Mouse (Mus musculus): ENCODE results near the gene Gbf1. TPM values are rescaled to one million over a fixed set of nuclear protein-coding genes. Genes with fewer than 3 reads are reported as not detected.

Gbf1 gene
- total and polyA plus RNA-seq, 3 experiments = 8.6 to 26.1 (median 18.7) TPM

DNA sequence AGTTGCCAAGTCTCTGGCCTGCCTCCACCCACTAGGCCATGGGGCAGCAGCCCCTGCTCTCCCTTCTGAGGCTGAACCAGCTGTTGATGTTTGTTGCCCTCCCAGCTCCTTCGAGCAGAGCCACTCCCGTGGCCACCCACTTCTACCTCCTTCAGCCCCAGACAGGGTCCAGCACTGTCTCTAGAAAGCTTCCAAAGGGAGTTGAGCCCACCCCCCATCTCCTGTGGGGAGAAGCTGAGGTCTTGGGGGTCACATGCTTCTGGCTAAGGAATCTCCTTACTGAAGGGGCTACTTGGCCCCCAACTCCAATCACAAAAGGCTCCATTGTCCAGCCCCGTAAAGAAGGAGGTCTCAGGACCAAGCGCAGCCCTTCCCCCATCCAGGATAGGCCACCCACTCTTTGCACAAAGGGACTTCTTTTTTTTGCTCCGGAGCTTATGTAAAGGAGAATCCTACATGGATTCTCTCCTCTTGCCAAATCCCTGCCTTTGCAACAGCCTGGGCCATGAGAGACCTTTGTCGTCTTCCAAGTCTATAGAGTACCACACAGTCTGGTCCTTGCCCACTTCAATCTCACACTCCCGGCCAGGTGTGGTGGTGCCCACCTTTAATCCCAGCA lies 180.5 kb downstream of the Gbf1 start:
- H3K4me1 ChIP-seq (ENCODE audit: control insufficient read depth in 1 of 2, insufficient read depth in 2 of 2) = peaks cover 13 to 54% of the 10 kb centered on the region in 2 experiments
- H3K9ac ChIP-seq (ENCODE audit: insufficient read depth, low read depth) = no peak overlapping the region
- in situ Hi-C loops (cut with MboI; ENCODE audit: low pct_ligation_motif_present, low pct_unique_long_range_greater_than_20kb, low sequenced_read_pairs) = no loop called here
- DNase-seq (ENCODE audit: extremely low read depth) = no peak
- TF ChIP-seq ZKSCAN1 (IDR thresholded peaks at IDR 0.05; ENCODE audit: borderline replicate concordance, low read depth, low read length) = no peak
- TF ChIP-seq ELF1 (IDR thresholded peaks at IDR 0.05; ENCODE audit: low read depth, low read length) = no peak
- TF ChIP-seq MAZ (IDR thresholded peaks at IDR 0.05; ENCODE audit: low read depth, low read length) = no peak
- TF ChIP-seq SMC3 (IDR thresholded peaks at IDR 0.05; ENCODE audit: low read depth, low read length) = no peak
- TF ChIP-seq TCF12 (IDR thresholded peaks at IDR 0.05; ENCODE audit: low read depth, low read length) = no peak
- TF ChIP-seq MEF2A (IDR thresholded peaks at IDR 0.05; ENCODE audit: borderline replicate concordance, low read depth, low read length) = no peak
- no peak for TF ChIP-seq ETS1 (conservative IDR thresholded peaks at IDR 0.05; ENCODE audit: low read depth, low read length)
- TF ChIP-seq BHLHE40 (IDR thresholded peaks at IDR 0.05; ENCODE audit: low read depth, low read length) = no peak
- TF ChIP-seq CTCF (conservative IDR thresholded peaks at IDR 0.05 in 1 of 2, IDR thresholded peaks at IDR 0.05 in 1 of 2; ENCODE audit: low read depth in 2 of 2, low read length in 2 of 2) = no peak
- no peak for TF ChIP-seq USF1 (IDR thresholded peaks at IDR 0.05; ENCODE audit: low read depth, low read length)
- no peak for TF ChIP-seq RCOR1 (conservative IDR thresholded peaks at IDR 0.05; ENCODE audit: low read depth, low read length)
- TF ChIP-seq CHD2 (IDR thresholded peaks at IDR 0.05; ENCODE audit: low read length) = no peak
- no peak for TF ChIP-seq ZNF384 (IDR thresholded peaks at IDR 0.05; ENCODE audit: low read depth, low read length)
- TF ChIP-seq EP300 (IDR thresholded peaks at IDR 0.05; ENCODE audit: low read length) = no peak
- no peak for TF ChIP-seq CHD1 (IDR thresholded peaks at IDR 0.05; ENCODE audit: low read depth, low read length)
- no peak for TF ChIP-seq MAFK (IDR thresholded peaks at IDR 0.05; ENCODE audit: insufficient replicate concordance, low read length)
- TF ChIP-seq POLR2A (IDR thresholded peaks at IDR 0.05; ENCODE audit: low read depth, low read length) = no peak
- H3K27ac ChIP-seq (ENCODE audit: insufficient read depth, low read depth) = no peak overlapping the region
- H3K4me2 ChIP-seq (ENCODE audit: insufficient read depth, low read depth, poor library complexity, severe bottlenecking) = no peak overlapping the region
- no peaks in the 10 kb centered on the region for H3K9me3 ChIP-seq (replicated peaks; ENCODE audit: low read length)
- H3K4me3 ChIP-seq (replicated peaks in 1 of 3; ENCODE audit: low read depth in 2 of 3, low read length in 2 of 3, poor library complexity in 1 of 3) = no peak overlapping the region
- dilution Hi-C loops (cut with MboI; ENCODE audit: extremely low pct_ligation_motif_present, extremely low pct_unique_long_range_greater_than_20kb, low sequenced_read_pairs) = no loop called here
- H3K79me2 ChIP-seq (replicated peaks; ENCODE audit: control insufficient read depth, extremely low read depth, insufficient read depth, poor library complexity, severe bottlenecking) = 0 out of 2 replicates have a peak, but pooled peaks cover 2% of the 10 kb centered on the region
- H3K36me3 ChIP-seq (replicated peaks in 1 of 2; ENCODE audit: control insufficient read depth in 1 of 2, insufficient read depth in 1 of 2, low read length in 1 of 2) = peaks cover 22 to 51% of the 10 kb centered on the region in 2 experiments
- H3K27me3 ChIP-seq (replicated peaks) = no peaks in the 10 kb centered on the region

DNA sequence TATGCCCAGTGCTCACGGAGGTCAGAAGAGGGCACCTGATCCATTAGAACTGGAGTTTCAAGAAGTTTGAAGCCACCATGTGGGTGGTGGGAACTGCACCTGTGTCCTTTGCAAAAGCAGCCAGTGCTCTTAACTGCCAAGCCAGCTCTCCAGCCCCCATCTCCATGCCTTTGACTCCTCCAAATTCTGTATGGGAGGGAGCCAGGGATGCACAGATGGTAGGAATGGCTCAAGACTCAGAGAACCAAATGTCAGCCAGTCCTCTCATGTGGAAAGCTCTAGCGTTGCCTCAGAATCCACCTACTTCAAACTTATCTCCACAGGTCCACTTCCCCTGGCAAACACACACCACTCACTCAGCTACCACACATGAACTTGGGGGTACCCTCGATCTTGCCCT lies 181.6 kb downstream of the Gbf1 start:
- peaks cover 22 to 51% of the 10 kb centered on the region in 2 experiments for H3K36me3 ChIP-seq (replicated peaks in 1 of 2; ENCODE audit: control insufficient read depth in 1 of 2, insufficient read depth in 1 of 2, low read length in 1 of 2)
- in situ Hi-C loops (cut with MboI; ENCODE audit: low pct_ligation_motif_present, low pct_unique_long_range_greater_than_20kb, low sequenced_read_pairs) = no loop called here
- H3K9me3 ChIP-seq (replicated peaks; ENCODE audit: low read length) = no peaks in the 10 kb centered on the region
- H3K27ac ChIP-seq (ENCODE audit: insufficient read depth, low read depth) = no peak overlapping the region
- no peak for TF ChIP-seq RAD21 (IDR thresholded peaks at IDR 0.05; ENCODE audit: low read depth, low read length)
- TF ChIP-seq ELF1 (IDR thresholded peaks at IDR 0.05; ENCODE audit: low read depth, low read length) = no peak
- no peak for TF ChIP-seq GABPA (IDR thresholded peaks at IDR 0.05; ENCODE audit: insufficient replicate concordance, low read depth, low read length)
- no peak for TF ChIP-seq ETS1 (conservative IDR thresholded peaks at IDR 0.05; ENCODE audit: low read depth, low read length)
- TF ChIP-seq MXI1 (IDR thresholded peaks at IDR 0.05; ENCODE audit: low read depth, low read length) = no peak
- TF ChIP-seq ZNF384 (IDR thresholded peaks at IDR 0.05; ENCODE audit: low read depth, low read length) = no peak
- no peak for TF ChIP-seq SIN3A (IDR thresholded peaks at IDR 0.05; ENCODE audit: low read length)
- TF ChIP-seq UBTF (IDR thresholded peaks at IDR 0.05; ENCODE audit: low read depth, low read length) = no peak
- no peak for TF ChIP-seq IRF4 (IDR thresholded peaks at IDR 0.05; ENCODE audit: low read depth, low read length)
- TF ChIP-seq MAZ (IDR thresholded peaks at IDR 0.05; ENCODE audit: low read depth, low read length) = no peak
- H3K4me1 ChIP-seq (ENCODE audit: control insufficient read depth in 1 of 2, insufficient read depth in 2 of 2) = peaks cover 13 to 52% of the 10 kb centered on the region in 2 experiments
- H3K9ac ChIP-seq (ENCODE audit: insufficient read depth, low read depth) = no peak overlapping the region
- no peak overlapping the region for H3K4me2 ChIP-seq (ENCODE audit: insufficient read depth, low read depth, poor library complexity, severe bottlenecking)
- H3K4me3 ChIP-seq (replicated peaks in 1 of 3; ENCODE audit: low read depth in 2 of 3, low read length in 2 of 3, poor library complexity in 1 of 3) = no peak overlapping the region
- no peaks in the 10 kb centered on the region for H3K27me3 ChIP-seq (replicated peaks)
- H3K79me2 ChIP-seq (replicated peaks; ENCODE audit: control insufficient read depth, extremely low read depth, insufficient read depth, poor library complexity, severe bottlenecking) = 0 out of 2 replicates have a peak, but pooled peaks cover 2% of the 10 kb centered on the region
- no peak for DNase-seq (ENCODE audit: extremely low read depth)
- dilution Hi-C loops (cut with MboI; ENCODE audit: extremely low pct_ligation_motif_present, extremely low pct_unique_long_range_greater_than_20kb, low sequenced_read_pairs) = no loop called here
